Mouse (Mus musculus) gastrocnemius, adult 8-10 months (tissue): ENCODE measurements around the gene Adcy7. TPM values are rescaled to one million over a fixed set of nuclear protein-coding genes. Genes with fewer than 3 reads are reported as not detected.

Source experiments
- DNase-seq, 2 experiments: peaks; one replicate each; pipeline ENCODE4 v3.0.0; 2022; ENCODE audit warnings: low spot score in 2 of 2
- total RNA-seq, 4 experiments: library from RNA; stranded (reverse); gene quantifications; 2 replicates each; pipeline ENCODE4 v1.2.4; 2022

The Adcy7 gene
- total RNA-seq, 4 experiments from 2014 or later: 1.2 to 2.8 (median 1.7) TPM

DNA sequence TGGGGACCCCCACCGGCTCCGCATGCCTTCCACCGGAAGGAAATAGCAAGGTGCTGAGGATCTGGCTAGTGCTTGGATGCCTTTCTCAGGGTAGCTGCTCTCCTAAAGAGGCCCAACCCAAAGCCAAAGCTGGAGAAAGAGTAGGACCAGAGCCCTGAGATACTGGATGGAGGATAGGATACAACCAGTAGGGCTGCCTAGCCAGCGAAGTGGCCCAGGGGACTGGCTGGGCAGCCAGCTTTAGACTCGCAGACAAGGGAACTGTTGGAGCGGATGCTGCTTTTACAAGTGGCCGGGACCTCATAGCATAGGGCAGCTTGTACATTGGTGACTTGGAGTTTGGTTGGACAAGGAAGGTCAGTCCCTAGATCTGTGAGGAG, 838 bp downstream of the Adcy7 start:
- no peak for DNase-seq

DNA sequence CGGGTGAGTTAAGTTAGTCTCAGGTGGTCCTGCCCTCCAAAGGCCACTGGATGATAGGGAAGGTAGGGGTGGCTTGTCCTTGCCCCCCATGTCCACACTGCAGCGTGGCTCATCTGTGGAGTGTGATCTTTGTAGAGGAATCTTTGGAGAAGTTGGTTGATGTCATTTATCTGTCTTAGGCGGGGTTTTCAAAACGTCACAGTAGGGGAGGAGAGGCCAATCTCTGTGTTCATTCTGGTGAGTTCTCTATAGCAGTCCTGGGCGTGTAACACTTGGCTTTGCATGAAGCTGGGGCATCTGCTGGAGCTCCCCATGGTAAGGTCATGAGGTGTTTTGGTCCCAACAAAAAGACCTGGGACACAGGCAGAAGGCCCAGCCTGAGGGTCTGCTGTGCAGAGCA, 1.9 kb downstream of the Adcy7 start:
- no peak for DNase-seq

DNA sequence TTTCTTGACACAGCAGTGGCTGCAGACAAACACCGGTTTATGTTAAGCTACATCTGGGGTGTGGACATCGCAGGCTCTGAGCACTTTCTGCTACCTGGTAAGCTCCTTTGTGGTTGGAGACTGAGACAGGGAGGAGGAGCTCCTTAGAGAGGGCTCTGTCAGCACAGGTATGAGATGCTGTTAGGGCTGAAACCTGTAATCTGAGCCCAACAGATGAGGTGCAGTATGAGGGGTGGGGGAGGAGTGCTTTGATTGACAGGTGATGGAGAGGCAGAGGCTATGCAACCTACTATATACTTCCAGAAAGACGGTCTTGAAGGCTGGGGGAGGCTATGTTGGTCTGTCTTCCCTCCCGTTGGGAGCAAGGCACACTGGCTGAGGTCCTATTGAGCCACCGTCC, 7.0 kb downstream of the Adcy7 start:
- no peak for DNase-seq

DNA sequence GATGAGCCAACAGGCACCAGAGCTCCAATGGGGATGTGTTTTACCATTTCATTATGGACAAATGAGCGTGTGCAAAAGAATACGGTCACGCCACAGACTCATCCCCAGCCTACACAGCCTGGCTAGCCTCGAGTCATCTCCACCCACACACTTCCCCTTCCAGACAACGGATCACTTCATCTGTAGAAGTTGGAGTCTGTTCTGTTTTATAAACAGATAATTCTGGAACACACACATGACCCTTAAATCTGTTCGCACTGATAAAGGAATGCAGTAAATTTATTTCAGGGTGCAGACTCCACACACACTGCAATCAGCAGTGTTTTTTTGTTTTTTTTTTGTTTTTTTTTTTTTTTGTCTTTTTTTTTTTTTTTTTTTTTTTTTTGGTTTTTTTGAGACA, 7.5 kb downstream of the Adcy7 start:
- DNase-seq: no peak

DNA sequence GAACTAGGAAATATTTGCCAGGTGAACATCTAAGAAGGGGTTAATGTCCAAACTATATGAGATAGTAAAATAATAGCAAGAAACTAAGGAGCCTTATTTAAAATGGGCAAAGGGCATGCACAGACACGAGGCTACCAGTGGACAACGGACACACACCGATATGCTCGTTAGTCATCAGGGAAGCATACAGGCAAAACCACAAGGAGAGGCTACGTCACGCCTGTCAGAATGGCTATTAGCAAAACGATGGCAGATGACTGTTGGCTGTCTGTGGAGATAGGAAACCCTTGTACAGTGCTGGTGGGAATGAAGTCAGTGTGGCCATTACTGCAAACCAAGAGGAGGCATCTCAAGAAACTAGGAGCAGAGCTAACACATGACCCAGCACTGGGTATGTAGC, 8.7 kb downstream of the Adcy7 start:
- no peak for DNase-seq

DNA sequence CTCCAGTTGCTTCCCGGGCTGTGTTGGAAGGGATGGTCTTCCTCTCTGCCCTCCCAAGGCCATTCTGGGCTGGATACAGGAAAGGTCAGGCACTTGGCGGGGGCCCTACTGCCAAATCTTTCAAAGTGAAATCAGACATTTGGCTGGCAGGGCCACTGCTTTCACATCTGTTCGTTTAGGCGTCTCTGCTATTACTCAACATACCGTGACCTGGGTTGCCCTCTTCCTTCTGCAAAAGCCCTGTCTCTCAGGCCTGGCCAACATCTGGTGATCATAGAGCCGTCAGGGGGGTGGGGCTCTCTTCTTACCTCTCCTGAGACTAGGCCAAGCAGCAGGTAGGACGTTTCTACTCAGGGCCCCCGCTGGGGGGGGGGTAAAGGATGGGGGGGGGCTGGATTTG, 10.5 kb downstream of the Adcy7 start:
- DNase-seq: peak; percentile 79 to 85

DNA sequence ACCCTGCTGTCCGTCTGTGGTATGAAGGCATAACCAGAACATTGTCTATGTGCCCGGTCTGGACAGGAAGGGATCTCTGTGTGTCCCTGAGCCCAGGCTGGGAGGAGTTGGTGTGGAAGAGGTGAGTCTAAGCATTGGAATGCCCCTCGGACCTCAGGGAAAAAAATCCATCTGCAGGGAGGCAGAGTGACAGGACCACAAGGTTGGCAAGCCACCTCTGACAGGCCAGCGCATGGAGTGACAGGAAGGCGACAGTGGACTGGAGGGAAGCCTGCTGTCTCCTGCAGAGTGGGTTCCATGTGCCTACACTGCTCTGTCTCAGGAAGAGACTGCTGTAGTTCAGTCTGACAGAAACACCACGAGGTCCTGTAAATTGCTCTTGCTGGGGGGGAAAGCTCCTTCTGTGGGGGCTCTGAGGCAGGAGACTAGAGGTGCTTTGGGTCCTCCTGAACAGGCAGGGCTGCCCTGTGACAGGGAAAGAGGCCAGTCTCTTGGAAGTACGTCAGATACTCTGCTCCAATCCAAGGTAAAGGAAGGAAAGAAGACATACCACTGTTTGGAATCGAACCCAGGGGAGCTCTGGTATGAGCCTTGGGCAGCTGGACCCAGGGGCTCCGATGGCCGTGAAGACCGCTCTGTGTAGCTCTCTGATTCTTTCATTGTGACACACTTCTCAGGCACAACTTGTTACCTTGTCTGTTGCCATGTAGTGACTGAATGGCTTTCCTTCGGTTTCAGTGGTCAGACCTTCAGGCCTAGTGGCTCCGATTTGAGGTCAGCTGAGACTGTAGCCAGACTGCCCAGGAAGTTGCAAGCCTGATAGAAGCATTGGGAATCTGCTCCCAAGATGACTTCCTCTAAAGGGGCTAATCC, 11.3 kb downstream of the Adcy7 start:
- DNase-seq: no peak

DNA sequence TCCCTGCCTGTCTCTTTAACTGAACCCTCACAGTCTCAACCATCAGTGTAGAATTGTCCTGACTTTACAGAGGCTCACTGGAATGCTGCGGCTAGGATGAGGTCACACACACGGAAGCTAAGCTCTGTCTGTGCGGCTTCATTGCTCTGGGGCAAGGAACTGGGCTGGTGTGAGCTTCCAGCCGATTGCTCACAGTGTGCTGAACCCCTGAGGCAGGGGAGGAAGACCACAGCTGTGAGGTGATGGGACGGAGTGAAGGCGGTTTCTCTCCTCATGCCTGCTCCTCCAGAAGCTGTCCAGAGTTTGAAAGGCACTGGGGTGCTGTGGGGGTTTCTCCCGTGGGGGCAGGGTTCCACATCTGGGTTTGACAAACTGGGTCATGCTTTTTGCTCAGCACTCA, 12.5 kb downstream of the Adcy7 start:
- peak in 1 of 2 experiments; percentile 19 for DNase-seq

DNA sequence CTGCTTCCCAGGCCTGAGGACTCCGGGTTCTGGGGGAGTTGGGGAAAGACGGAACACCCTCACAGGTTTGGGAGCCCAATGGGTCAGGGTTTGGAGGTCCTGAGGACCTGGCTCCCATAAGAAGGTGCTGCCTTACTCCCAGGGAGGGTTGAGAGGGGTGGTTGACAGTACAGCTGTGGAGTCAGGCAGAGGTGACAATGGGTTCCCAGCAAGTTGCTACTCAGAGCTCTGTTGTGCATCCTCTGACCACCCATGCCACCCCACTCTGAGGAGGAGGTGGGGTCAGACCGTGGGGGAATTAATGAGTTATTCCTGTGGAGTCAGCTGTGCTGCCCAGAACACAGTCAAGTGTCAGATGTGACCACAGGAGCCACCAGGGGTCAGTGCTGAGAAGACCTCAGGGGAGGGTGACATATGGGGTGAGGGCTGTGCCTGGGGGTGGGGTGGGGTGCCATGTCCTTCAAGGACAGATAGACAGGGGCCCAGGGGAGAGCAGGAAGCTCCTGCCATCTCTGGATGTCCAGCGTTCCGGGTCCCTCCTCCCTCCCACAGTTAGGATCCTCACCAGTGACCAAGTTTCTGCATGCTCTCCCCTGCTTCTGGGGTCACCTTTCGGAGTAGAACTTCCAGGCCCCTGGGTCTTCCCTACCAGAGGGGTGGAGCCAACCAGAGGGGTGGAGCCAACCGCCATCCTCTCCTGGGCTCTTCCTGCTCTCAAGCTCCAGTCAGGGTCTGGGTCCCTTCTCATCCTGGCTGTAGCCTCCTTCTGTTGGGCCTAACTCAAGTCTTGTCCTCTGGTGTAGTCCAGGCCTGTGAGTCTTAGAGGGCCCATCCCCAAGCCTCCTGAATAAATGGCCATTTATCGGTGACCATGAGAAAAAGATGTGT, 13.5 kb downstream of the Adcy7 start:
- DNase-seq: peak in 1 of 2 experiments; percentile 3

DNA sequence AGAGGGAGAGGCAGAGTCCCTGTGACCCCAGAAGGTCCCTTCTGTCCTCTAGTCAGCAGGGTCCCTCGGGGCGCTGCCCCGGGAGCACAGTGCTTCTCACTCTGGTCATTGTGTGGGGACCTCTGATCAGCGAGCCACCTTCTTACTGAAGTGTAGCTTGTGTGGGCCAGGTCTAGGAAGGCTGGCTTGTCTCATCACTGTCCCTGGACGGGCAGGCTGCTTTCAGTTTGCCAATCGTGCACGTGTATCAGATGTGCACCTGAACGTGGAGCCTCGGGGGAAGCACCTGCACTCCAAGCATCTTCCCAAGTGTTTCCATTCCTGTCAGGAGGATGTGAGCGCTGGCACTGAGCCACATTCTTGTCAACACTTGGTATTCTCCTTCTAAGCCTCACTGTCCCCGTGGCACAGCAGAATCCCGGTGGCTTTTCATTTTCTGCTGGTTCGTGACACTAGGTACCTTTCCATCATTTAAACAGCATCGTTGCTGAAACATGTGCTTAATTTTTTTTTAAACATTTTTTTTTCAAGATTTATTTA, 14.3 kb downstream of the Adcy7 start:
- DNase-seq: no peak

DNA sequence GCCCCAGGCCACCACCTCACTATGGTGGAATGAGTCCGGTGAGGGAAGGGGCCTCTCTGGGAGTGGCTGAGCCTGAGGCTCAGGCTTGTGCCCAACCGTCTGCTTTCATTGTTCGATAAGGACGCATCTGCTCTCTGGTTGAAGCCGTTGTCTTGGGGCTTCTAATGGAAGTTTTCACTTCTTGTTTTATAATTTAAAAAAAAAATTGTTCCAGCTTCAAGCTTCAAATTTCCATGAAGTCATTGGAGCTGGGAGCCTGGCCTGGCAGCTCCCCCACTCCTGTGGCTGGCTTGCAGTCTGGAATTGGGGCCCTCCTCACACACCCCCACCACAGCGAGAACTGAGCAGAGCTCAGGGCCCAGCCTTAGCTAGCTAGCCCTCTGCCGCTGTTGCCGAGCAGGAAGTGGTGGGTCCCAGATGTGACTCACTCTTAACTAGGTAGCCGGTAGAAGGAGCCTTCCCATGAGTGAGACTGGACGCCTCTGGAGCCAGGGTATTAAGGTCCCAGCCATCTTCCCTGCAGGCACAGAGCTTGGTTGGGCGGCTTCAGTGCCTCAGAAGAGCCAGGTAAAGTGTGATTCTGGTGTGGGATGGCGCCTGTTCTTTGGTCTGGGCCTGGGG, 16.5 kb downstream of the Adcy7 start:
- peak in 1 of 2 experiments; percentile 56 for DNase-seq

DNA sequence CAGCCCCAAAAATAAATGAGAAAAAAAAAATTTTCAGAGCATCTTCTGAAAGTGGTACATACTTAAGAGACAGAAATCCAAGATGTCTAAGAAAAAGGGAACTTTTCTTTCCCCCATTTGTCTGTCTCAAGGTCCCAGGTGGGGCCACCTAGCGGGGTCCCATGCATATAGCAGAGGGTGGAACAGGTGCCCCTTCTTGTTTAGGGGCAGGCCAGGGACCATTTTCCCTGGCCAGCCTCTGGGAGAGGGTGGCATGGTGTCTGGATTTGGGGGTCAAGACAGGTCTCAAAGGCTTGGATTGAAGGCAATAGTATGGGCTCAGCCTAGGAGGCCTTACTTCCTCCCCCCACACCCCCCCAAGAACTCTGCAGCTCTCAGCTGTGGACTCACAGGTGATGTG, 17.7 kb downstream of the Adcy7 start:
- no peak for DNase-seq

DNA sequence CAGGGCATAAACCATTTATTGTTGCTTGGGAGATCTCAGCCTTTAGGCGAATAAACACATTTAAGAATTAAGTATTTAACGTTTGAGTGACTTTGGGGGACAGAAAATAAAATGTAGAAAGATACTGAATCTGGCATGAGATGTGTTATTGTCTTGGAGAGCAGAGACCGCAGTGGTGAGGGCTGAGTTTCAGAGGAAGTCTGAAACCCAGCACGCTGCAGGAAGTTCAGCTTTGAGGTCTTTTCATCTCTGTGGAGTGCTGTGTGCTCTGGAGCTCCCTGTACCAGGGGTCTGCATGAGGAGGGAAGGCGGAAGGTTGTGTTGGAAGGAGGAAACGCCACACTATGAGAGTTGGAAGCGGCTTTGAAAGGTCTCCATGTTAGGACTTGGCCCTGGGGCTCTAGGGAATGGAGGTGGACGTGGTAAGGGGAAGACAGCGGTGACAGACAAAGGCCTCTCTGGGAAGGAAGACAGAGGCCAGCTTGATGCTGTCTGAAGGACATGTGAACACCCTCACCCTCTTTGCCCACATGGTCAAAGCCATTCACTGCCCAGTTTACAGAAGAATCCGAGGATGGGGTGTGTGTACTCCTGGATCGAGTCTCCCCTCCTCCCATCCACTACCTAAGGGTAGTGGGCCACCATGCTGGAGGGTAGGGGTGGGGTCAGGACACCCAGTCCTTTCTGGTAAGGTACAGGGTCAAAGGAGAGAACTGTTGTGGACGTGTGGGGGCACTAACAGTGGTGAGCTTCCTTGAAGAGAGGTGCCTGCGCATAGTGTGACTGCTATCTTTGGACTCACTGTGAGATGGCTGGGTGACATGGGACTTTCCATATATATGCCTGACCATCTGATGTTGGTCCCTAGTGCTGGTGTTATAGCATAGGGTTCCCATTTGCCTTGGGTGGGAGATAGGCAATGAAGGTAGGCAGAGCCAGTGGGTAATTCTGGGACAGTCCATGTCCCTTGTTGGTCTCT, 18.4 kb downstream of the Adcy7 start:
- DNase-seq: no peak

DNA sequence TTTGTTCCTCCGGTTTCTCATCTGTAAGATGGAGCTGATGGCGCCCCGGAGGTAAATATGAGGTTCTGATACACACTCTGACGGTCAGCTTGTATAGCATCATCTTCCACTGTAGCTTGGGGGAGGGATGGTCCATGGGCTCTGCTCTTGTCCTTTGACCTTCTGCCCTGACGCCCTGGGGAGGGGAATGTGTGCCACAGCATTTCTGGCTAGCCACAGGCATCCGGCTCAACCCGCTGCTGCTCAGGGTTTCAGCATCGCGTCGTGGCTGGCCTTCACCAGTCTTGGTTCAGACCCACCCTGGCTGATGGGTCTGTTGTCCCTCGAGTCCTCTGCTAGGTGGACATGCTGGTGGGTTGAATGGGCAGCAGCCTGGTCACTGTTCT, 19.1 kb downstream of the Adcy7 start:
- no peak for DNase-seq

DNA sequence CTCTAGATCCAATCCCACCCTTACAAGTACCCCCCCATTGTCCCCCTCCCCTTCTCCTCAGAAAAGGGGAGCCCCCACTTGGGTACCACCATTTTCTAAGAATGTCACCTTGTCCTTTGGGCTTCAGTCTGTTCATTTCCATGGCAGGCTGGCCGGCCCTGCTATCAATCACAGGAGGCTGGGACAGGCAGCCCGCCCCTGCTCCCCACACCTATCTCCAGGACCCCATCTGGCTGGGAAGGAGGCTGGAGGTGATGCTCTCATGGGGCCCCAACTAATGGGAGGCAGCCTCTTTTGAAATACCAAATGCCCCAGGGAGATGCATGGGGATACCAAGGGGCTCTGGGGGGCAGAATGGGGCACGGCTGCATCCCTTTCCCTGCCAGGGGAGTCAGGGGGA, 20.7 kb downstream of the Adcy7 start:
- no peak for DNase-seq

DNA sequence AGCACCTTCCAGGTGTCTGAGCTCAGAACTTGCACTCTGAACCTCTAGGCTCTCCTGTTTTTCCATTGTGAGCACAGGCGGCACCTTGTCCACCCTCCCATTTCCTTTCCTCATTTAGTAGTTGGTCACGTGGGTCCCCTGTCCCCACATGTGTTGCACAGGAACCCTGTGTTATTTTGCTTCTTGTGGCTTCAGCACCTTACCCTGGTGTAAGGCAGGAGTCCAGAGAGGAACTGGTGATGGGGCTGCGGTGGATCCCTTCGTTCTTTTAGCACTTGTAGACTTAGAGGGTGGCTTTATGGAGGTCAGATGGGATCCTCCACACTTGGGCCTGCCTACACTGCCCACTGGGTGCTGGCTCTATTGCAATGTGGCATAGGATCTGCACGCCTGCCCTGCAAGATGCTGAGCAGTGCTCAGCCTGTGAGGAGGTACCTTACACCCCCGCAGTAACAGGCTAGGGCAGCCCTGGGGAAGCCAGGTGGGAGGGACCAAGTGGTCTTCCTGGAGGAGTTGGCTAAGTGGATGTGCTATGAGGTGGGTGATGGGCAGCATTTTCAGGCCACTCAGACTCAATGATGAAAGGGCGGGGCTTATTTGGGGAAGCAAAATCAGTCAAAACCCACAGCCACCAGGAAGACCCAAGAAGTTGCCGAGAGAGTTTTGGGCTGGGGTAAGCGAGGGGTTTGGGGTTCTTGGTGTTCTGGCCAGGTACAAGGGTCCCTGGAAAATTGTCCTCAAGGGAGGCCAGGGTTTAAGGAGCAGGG, 21.6 kb downstream of the Adcy7 start:
- DNase-seq: no peak

DNA sequence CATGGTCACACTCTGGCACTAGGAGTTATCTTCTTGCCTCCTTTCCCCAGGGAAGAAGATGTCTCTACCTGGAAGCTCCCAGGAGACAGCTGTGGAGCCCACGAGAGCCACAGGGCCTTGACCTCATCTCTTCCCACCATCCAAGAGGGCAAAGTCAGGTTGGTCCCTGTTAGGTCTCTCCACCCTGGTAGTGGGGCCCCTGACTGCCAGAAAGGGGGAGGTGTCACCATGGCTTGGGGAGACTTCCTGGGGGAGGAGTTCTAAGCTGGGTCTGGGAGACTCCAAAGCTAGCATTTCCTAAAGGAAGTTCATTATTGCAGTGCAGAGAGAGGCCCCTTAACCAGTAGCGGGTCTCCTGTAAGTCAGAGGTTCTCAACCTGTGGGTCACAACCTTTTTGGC, 22.8 kb downstream of the Adcy7 start:
- DNase-seq: no peak

DNA sequence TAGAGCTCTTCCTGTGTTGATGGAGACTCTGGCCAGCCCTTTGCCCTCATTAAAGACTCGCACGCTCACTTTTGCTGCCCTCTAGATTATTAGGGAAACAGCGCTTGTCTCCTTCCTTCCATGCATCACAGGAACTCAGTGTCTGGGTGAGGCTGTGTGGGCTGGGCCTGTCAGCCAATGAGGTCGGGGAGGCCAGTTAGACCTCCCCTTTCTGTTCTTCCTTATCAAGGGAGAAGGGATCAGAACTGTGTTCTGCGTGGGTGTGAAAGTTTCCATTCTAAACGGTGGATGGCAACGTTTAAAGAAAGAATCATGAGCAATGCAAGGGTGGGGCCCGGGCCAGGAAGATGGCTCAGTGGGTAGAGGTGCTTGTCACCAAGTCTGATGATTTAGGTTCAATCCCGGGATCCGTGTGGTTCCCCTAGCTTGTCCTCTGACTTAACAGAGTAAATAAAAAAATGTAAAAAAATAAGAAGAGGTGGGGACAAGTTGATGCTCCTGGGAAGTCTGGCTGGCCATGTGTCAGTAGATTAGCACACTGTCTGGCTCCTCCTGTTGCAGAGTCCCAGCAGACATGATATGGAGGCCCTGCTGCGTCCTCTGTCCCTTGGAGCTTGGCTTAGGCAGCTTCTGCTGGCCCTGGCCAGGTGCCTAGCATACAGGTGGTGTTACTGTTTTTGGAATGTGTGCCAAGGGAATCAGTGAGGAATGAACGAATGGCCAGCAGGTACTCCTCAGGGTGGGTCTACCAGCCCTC, 26.0 kb downstream of the Adcy7 start:
- no peak for DNase-seq

DNA sequence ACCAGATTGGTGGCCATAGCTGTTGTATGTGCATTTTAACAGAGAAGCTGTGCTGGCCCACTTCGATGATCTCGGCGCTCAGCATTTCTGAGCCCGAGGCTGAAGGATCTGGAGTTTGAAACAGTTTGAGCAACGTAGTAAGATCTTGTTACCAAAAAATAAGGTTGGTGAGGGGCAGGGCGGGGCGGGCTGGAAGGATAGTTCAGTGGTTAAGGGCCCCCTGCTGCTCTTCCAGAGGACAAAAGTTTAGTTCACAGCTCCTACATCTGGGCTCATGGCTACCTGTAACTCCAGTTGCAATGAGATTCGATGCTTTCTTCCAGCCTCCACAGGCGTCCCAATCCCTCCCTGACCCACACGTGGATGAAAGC, 26.5 kb downstream of the Adcy7 start:
- no peak for DNase-seq
